Mouse (Mus musculus): ENCODE results near the gene Galk1. TPM values are rescaled to one million over a fixed set of nuclear protein-coding genes. Genes with fewer than 3 reads are reported as not detected.
A peak's percentile ranks its signal among the peaks of the same experiment; 100 is the strongest.

The Galk1 gene
- polyA plus RNA-seq, 1 experiment from 2014 or later: 187 TPM

GRCm38 (mm10) chr11:115999538-116000143 is 12.9 kb downstream of the Galk1 start:
- Histone ChIP-seq H3K36me3 (ENCODE audit: control insufficient read depth, insufficient read depth, low read length) (no peaks in the 10 kb centered on the region), H3K4me3 (replicated peaks; ENCODE audit: low read length) (no peak overlapping the region), H3K27me3 (ENCODE audit: control insufficient read depth, insufficient read depth, low read length) (no peaks in the 10 kb centered on the region), H3K4me1 (ENCODE audit: control insufficient read depth, insufficient read depth, low read length) (peaks cover 6% of the 10 kb centered on the region; the same call in 1 of the 2 replicates), H3K4me2 (ENCODE audit: low read depth, low read length) (no peak overlapping the region), H3K9me3 (replicated peaks; ENCODE audit: control insufficient read depth, low read length) (no peaks in the 10 kb centered on the region), H3K9ac (ENCODE audit: low read length) (0 out of 2 replicates have a peak overlapping the region, but pooled peaks have one; percentile 23), H3K27ac (ENCODE audit: low read length) (no peak overlapping the region)
- WGBS: 13% methylated on average over 14 of the region's 14 CpGs
- no peak for ATAC-seq (ENCODE audit: insufficient read depth, low FRiP score)

- Histone ChIP-seq H3K9ac (ENCODE audit: low read length) (no peak overlapping the region), H3K4me1 (ENCODE audit: control insufficient read depth, insufficient read depth, low read length) (0 out of 2 replicates have a peak, but pooled peaks cover under 1% of the 10 kb centered on the region), H3K4me2 (ENCODE audit: low read depth, low read length) (no peak overlapping the region), H3K36me3 (ENCODE audit: control insufficient read depth, insufficient read depth, low read length) (no peaks in the 10 kb centered on the region), H3K9me3 (replicated peaks; ENCODE audit: control insufficient read depth, low read length) (no peaks in the 10 kb centered on the region), H3K27ac (ENCODE audit: low read length) (no peak overlapping the region), H3K27me3 (ENCODE audit: control insufficient read depth, insufficient read depth, low read length) (no peaks in the 10 kb centered on the region), H3K4me3 (replicated peaks; ENCODE audit: low read length) (no peak overlapping the region)
- 57% methylated on average over 7 of the region's 7 CpGs for WGBS
- no peak for ATAC-seq (ENCODE audit: insufficient read depth, low FRiP score)
Measured at GRCm38 (mm10) chr11:115999027-115999426, 13.5 kb downstream of the Galk1 start.

GRCm38 (mm10) chr11:115997662-115998061 is 14.9 kb downstream of the Galk1 start:
- Histone ChIP-seq H3K9ac (ENCODE audit: low read length) (no peak overlapping the region), H3K27ac (ENCODE audit: low read length) (no peak overlapping the region), H3K4me2 (ENCODE audit: low read depth, low read length) (no peak overlapping the region), H3K27me3 (ENCODE audit: control insufficient read depth, insufficient read depth, low read length) (no peaks in the 10 kb centered on the region), H3K9me3 (replicated peaks; ENCODE audit: control insufficient read depth, low read length) (no peaks in the 10 kb centered on the region), H3K36me3 (ENCODE audit: control insufficient read depth, insufficient read depth, low read length) (no peaks in the 10 kb centered on the region), H3K4me3 (replicated peaks; ENCODE audit: low read length) (no peak overlapping the region), H3K4me1 (ENCODE audit: control insufficient read depth, insufficient read depth, low read length) (no peaks in the 10 kb centered on the region)
- WGBS: 74% methylated on average over 5 of the region's 5 CpGs
- ATAC-seq (ENCODE audit: insufficient read depth, low FRiP score): no peak

- H3K27ac ChIP-seq (ENCODE audit: low read length): no peak overlapping the region
- H3K36me3 ChIP-seq (ENCODE audit: control insufficient read depth, insufficient read depth, low read length): no peaks in the 10 kb centered on the region
- H3K9me3 ChIP-seq (replicated peaks; ENCODE audit: control insufficient read depth, low read length): no peaks in the 10 kb centered on the region
- no peak overlapping the region for H3K4me2 ChIP-seq (ENCODE audit: low read depth, low read length)
- no peak overlapping the region for H3K4me3 ChIP-seq (replicated peaks; ENCODE audit: low read length)
- ATAC-seq (ENCODE audit: insufficient read depth, low FRiP score): no peak
- H3K9ac ChIP-seq (ENCODE audit: low read length): no peak overlapping the region
- WGBS: 67% methylated on average over 4 of the region's 4 CpGs
- no peaks in the 10 kb centered on the region for H3K4me1 ChIP-seq (ENCODE audit: control insufficient read depth, insufficient read depth, low read length)
- H3K27me3 ChIP-seq (ENCODE audit: control insufficient read depth, insufficient read depth, low read length): no peaks in the 10 kb centered on the region
Measured at GRCm38 (mm10) chr11:115997047-115997446, 15.5 kb downstream of the Galk1 start.

GRCm38 (mm10) chr11:115995256-115995655 is 17.3 kb downstream of the Galk1 start:
- WGBS: 94% methylated on average over 3 of the region's 3 CpGs
- no peak overlapping the region for H3K4me3 ChIP-seq (replicated peaks; ENCODE audit: low read length)
- no peak overlapping the region for H3K27ac ChIP-seq (ENCODE audit: low read length)
- no peaks in the 10 kb centered on the region for H3K4me1 ChIP-seq (ENCODE audit: control insufficient read depth, insufficient read depth, low read length)
- H3K9ac ChIP-seq (ENCODE audit: low read length): no peak overlapping the region
- H3K36me3 ChIP-seq (ENCODE audit: control insufficient read depth, insufficient read depth, low read length): no peaks in the 10 kb centered on the region
- H3K9me3 ChIP-seq (replicated peaks; ENCODE audit: control insufficient read depth, low read length): no peaks in the 10 kb centered on the region
- H3K4me2 ChIP-seq (ENCODE audit: low read depth, low read length): no peak overlapping the region
- ATAC-seq (ENCODE audit: insufficient read depth, low FRiP score): no peak
- no peaks in the 10 kb centered on the region for H3K27me3 ChIP-seq (ENCODE audit: control insufficient read depth, insufficient read depth, low read length)

GRCm38 (mm10) chr11:115992098-115992497 is 20.4 kb downstream of the Galk1 start:
- Histone ChIP-seq H3K4me3 (replicated peaks; ENCODE audit: low read length) (no peak overlapping the region), H3K4me1 (ENCODE audit: control insufficient read depth, insufficient read depth, low read length) (no peaks in the 10 kb centered on the region), H3K9me3 (replicated peaks; ENCODE audit: control insufficient read depth, low read length) (no peaks in the 10 kb centered on the region), H3K36me3 (ENCODE audit: control insufficient read depth, insufficient read depth, low read length) (no peaks in the 10 kb centered on the region), H3K27ac (ENCODE audit: low read length) (no peak overlapping the region), H3K4me2 (ENCODE audit: low read depth, low read length) (no peak overlapping the region), H3K9ac (ENCODE audit: low read length) (no peak overlapping the region), H3K27me3 (ENCODE audit: control insufficient read depth, insufficient read depth, low read length) (no peaks in the 10 kb centered on the region)
- 56% methylated on average over 4 of the region's 4 CpGs for WGBS
- no peak for ATAC-seq (ENCODE audit: insufficient read depth, low FRiP score)

GRCm38 (mm10) chr11:115989686-115990085 is 22.8 kb downstream of the Galk1 start:
- Histone ChIP-seq H3K4me1 (ENCODE audit: control insufficient read depth, insufficient read depth, low read length) (no peaks in the 10 kb centered on the region), H3K27ac (ENCODE audit: low read length) (no peak overlapping the region), H3K36me3 (ENCODE audit: control insufficient read depth, insufficient read depth, low read length) (no peaks in the 10 kb centered on the region), H3K27me3 (ENCODE audit: control insufficient read depth, insufficient read depth, low read length) (no peaks in the 10 kb centered on the region), H3K4me2 (ENCODE audit: low read depth, low read length) (no peak overlapping the region), H3K9ac (ENCODE audit: low read length) (no peak overlapping the region; the same call in 1 of the 2 replicates), H3K9me3 (replicated peaks; ENCODE audit: control insufficient read depth, low read length) (no peaks in the 10 kb centered on the region), H3K4me3 (replicated peaks; ENCODE audit: low read length) (peak overlapping the region; percentile 22; the same call in 1 of the 2 replicates)
- ATAC-seq (ENCODE audit: insufficient read depth, low FRiP score): no peak
- WGBS: 38% methylated on average over 15 of the region's 15 CpGs

GRCm38 (mm10) chr11:115983291-115983690 is 29.2 kb downstream of the Galk1 start:
- Histone ChIP-seq H3K4me3 (replicated peaks; ENCODE audit: low read length) (no peak overlapping the region), H3K4me1 (ENCODE audit: control insufficient read depth, insufficient read depth, low read length) (no peaks in the 10 kb centered on the region), H3K9ac (ENCODE audit: low read length) (no peak overlapping the region), H3K9me3 (replicated peaks; ENCODE audit: control insufficient read depth, low read length) (no peaks in the 10 kb centered on the region), H3K27ac (ENCODE audit: low read length) (no peak overlapping the region), H3K36me3 (ENCODE audit: control insufficient read depth, insufficient read depth, low read length) (no peaks in the 10 kb centered on the region), H3K27me3 (ENCODE audit: control insufficient read depth, insufficient read depth, low read length) (no peaks in the 10 kb centered on the region), H3K4me2 (ENCODE audit: low read depth, low read length) (no peak overlapping the region)
- WGBS: 77% methylated on average over 8 of the region's 8 CpGs
- ATAC-seq (ENCODE audit: insufficient read depth, low FRiP score): no peak

GRCm38 (mm10) chr11:115982472-115982871 is 30.0 kb downstream of the Galk1 start:
- Histone ChIP-seq H3K9me3 (replicated peaks; ENCODE audit: control insufficient read depth, low read length) (no peaks in the 10 kb centered on the region), H3K27ac (ENCODE audit: low read length) (no peak overlapping the region), H3K4me1 (ENCODE audit: control insufficient read depth, insufficient read depth, low read length) (no peaks in the 10 kb centered on the region), H3K27me3 (ENCODE audit: control insufficient read depth, insufficient read depth, low read length) (no peaks in the 10 kb centered on the region), H3K4me3 (replicated peaks; ENCODE audit: low read length) (no peak overlapping the region), H3K9ac (ENCODE audit: low read length) (no peak overlapping the region), H3K4me2 (ENCODE audit: low read depth, low read length) (no peak overlapping the region), H3K36me3 (ENCODE audit: control insufficient read depth, insufficient read depth, low read length) (no peaks in the 10 kb centered on the region)
- WGBS: 84% methylated on average over 15 of the region's 15 CpGs
- no peak for ATAC-seq (ENCODE audit: insufficient read depth, low FRiP score)
